Mouse (Mus musculus): ENCODE data around the gene Agpat1.
A peak's percentile ranks its signal among the peaks of the same experiment; 100 is the strongest.

The Agpat1 gene

DNA sequence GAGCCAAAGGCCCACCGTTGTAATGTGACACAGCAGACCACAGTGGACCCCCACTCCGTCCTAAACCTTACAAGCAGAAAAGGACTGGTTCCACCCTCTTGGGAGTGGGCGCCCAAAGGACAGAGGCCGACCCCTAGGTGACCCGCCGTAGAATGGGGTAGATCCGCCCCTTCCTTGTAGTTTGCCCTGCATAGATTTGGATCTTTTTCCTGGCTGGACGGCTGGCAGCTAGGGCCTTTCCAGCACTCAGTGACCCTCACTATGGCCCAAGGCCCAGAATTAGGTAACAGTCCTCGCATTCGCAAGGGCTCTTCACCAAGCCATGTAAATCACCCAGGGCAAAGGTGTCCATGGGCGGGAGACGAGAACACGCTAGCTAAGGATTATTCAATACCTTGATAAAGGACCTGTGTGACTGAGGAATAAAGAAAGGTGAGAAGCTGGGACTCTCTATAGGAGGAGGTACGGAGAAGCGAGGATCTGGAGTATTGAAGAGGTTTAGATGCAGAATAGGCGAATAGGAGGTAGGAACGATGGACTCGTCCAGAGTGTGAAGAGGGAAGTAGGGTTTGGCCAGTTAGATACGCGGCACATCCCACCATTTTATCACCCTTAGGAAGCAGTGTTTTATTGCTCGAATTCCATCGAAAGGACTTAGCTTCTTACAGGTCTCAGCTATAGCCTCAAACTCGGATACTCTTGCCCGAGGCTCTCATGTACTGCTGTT, 612 bp downstream of the Agpat1 start:
- no peak for DNase-seq (ENCODE audit: low spot score in 2 of 2)

- DNase-seq (ENCODE audit: low spot score in 2 of 2): peak; percentile 96 to 98
Observed at GRCm38 (mm10) chr17:34605609-34606008, 1.5 kb downstream of the Agpat1 start.

GRCm38 (mm10) chr17:34606186-34607039, 2.4 kb downstream of the Agpat1 start:
- no peak for DNase-seq (ENCODE audit: low spot score in 2 of 2)

DNA sequence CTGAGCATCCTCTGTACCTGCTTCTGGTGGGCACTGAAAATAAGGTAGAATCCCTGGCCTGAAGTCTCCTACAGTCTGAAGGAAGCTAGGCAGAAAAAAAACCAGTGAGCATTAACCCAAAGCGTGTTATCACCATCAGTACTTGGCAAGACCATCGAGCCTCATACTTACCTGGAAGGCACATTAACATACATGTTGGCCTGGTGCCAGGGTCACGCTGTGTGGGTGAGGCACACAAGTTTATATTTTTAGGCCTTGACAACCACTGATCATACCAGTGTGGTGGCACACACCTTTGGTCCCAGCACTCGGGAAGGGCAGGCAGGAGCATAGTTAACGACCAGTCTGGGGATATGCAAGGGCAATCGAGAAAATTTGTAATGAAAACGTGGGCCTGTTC, 3.9 kb downstream of the Agpat1 start:
- no peak for DNase-seq (ENCODE audit: low spot score in 2 of 2)

GRCm38 (mm10) chr17:34611050-34611449, 7.0 kb downstream of the Agpat1 start:
- no peak for DNase-seq (ENCODE audit: low spot score in 2 of 2)

GRCm38 (mm10) chr17:34613054-34613645, 9.1 kb downstream of the Agpat1 start:
- no peak for DNase-seq (ENCODE audit: low spot score in 2 of 2)

DNA sequence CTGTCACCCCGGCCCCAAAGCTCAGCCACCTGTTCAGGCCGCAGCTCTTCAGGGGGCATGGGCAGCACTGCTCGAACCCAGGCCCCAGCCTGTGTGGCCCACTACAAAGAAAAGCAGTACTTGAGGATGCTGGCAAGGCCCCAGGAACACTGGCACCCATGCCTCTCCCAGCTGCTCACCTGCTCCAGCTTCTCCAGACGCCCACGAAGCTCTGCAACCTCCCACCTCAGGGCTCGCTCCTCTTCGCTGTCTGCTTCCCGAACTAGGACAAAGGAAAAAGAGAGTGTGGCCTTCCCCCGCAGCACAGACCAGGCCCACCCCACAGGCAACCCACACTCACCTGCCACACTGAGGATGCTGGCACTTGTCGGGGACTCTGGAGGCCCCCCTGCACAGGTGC, 9.8 kb downstream of the Agpat1 start:
- DNase-seq (ENCODE audit: low spot score in 2 of 2): no peak

GRCm38 (mm10) chr17:34615871-34616270, 11.8 kb downstream of the Agpat1 start, which contains the start of gene Egfl8:
Egfl8 (minus strand) TSS chr17:34615971.
- no peak for DNase-seq (ENCODE audit: low spot score in 2 of 2)

DNA sequence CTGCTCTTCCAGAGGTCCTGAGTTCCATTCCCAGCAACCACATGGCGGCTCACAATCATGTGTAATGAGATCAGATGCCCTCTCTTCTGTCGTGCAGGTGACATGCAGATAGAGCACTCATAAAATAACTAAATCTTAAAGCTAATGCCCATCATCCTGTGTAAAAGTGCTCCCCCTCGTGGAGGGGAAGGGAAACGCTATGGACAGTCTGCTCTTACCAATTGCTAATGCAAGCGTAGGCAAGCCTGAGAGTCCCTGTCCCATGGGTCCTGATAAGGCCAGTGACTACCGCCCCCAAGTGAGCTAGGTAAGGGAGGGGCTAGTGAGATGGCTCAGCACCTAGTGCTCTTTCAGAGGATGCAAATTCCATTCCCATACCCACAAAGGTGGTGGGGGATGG, 14.9 kb downstream of the Agpat1 start:
- no peak for DNase-seq (ENCODE audit: low spot score in 2 of 2)

GRCm38 (mm10) chr17:34621006-34621405, 16.9 kb downstream of the Agpat1 start:
- DNase-seq (ENCODE audit: low spot score in 2 of 2): no peak

GRCm38 (mm10) chr17:34623161-34623560, 19.1 kb downstream of the Agpat1 start:
- DNase-seq (ENCODE audit: low spot score in 2 of 2): no peak

- no peak for DNase-seq (ENCODE audit: low spot score in 2 of 2)
Observed at GRCm38 (mm10) chr17:34624981-34625380, 20.9 kb downstream of the Agpat1 start.

- DNase-seq (ENCODE audit: low spot score in 2 of 2): no peak
Observed at GRCm38 (mm10) chr17:34626062-34626772, 22.2 kb downstream of the Agpat1 start.

GRCm38 (mm10) chr17:34626773-34627092, 22.7 kb downstream of the Agpat1 start:
- no peak for DNase-seq (ENCODE audit: low spot score in 2 of 2)

DNA sequence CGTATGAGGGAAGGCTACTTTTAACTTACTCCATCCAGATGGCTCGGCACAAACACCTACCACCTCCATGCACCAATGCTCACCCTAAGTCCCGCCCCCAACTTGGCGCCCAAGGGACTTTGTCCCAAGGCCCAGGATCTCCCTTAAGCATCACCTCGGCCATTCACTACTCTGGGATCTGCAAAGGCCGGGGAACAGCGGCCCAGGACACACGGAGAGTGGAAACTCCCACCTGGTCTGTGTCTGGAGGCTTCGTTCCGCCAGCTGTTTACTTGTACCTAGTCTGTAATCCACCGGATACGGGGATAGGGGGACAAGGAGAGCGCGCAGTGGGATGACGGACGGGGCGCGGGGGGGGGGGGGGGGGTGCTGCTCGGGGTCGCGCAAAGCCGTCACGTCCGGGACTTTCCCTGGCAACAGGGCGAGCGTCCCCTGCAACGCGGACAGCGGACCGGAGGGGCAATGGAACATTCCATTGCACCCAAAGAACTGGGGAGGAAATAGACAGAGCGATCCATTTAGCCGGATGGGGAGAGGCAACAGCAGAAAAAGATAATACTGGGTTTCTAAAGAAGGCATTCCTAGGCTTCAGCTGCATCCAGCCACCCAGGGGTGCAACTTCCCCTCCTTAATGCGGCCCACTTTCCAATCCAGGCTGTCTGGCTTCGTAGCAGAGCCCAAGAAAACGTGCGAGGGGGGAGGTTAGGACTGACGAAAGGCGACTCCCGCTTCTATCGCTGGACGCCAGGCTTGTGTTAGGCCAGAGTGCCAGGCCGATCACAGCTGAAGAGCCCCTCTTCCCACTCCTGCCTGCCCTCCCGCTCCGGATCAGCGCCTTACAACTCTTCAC, 23.3 kb downstream of the Agpat1 start:
- peak; percentile 65 to 76 for DNase-seq (ENCODE audit: low spot score in 2 of 2)

DNA sequence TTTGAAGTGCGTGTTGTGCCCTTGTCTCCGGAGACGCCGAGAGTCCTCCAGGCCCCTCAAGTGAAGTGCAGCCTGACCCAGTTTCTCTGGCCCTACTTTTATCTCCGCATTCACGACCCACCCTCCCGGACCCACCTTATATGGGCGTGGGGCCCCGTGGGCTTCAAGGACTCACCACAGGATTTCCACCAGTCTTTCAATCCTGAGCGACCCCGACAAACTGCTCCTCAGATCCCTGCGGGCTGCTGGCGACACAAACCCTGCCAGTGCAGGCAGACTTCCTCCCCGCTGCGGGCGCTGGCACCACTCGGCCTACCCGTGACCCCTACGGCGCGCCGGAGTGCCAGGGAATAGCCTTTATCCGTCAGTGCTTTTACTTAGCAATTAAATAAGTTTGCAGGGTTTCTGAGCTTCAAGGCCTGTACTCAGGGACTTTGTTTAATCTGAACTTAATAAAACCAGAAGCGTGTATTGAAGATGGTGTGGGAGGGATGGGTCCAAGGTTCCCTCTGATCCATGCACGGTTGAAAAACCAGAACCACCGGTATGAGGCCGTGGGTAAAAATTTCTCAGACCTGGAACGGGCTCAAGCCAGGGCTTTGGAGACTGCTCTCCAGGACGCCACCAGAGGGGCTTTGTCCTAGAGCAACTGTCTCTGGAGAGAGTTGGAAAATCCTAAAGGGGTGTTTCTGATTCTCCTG, 24.0 kb downstream of the Agpat1 start, which contains the start of gene Ppt2:
TSS of gene Ppt2 (minus strand) at position 568 of the 701 bp plus-strand sequence.
- DNase-seq (ENCODE audit: low spot score in 2 of 2): no peak

DNA sequence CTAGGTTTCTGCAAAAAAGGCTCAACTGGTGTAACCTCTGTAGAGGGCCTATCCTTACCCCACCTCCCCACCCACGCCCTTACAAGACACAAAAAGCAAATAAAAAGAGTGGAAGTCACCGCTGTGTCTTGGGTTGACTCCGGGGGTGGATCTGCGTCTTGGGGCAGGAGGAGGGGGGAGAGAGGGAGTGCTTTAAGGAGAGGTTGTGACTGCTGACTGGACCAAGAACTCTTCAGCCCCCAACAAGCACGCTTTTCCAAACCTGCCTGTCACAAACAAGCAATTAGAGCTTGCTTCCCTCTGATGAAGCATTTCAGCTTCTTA, 24.5 kb downstream of the Agpat1 start:
- DNase-seq (ENCODE audit: low spot score in 2 of 2): no peak

GRCm38 (mm10) chr17:34629221-34629751, 25.2 kb downstream of the Agpat1 start, which contains the start of gene Prrt1:
Prrt1 (plus strand) TSS chr17:34629533.
- no peak for DNase-seq (ENCODE audit: low spot score in 2 of 2)

DNA sequence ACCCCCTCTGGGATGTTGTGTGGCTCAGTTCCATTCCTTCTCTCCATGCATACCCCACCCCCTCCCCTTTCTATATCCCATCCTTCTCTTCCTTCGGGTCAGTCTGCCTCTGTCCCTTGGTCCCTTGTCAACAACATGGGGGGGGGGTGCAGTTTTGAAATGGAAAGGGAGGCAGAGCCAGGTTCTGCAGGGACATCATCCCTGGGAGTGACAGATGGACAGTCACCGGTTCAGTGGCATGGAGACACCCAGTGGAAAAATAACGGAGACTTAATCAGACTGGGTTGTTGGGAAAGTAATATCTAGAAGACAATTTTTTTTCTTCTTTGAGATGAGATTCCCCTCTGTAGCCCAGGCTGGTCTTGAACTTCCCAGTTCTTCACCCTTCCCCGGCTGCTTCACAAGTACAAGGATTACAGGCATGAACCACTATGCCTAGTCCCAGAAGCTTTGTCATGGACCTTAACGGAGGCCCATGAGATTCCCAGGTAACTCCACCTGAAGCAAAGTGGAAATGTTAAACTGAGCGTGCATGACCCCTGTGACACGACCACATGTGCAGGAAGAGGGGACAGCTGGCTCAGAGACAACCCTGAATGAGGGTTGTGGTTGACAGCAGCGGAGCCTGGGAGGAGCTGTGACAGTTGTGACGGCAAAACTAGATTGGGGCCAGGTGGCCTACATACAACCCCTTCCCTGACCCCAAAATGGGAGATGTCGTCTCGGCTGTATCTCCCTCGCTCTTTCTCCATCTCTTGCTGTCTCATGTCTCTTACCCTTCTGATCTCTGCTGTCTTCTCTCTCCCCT, 25.9 kb downstream of the Agpat1 start:
- DNase-seq (ENCODE audit: low spot score in 2 of 2): no peak

Measured in frontal cortex, postnatal 25 days (tissue).